Mouse (Mus musculus) erythroblast, embryonic 14.5 days (primary cell): Measurements from ENCODE around the gene Klhl26.

Experiments used
- GATA1 ChIP-seq: IDR thresholded peaks from 2 replicates; pipeline ENCODE4 v1.6.1; 2012; ENCODE audit warnings: low read length, inconsistent platforms, mixed read lengths
- TAL1 ChIP-seq: IDR thresholded peaks from 3 replicates; pipeline ENCODE4 v1.6.1; 2012; ENCODE audit warnings: low read length, inconsistent platforms, mixed read lengths

- TF ChIP-seq TAL1 (no peak), GATA1 (no peak)
Observed at GRCm38 (mm10) chr8:70462516-70462813, 14.3 kb downstream of the Klhl26 start.
